Mouse (Mus musculus): Measurements from ENCODE around the gene Rdh16f1. TPM values are rescaled to one million over a fixed set of nuclear protein-coding genes. Genes with fewer than 3 reads are reported as not detected.
"Not testable (repeated sequence)": the region's sequence is repeated elsewhere in the genome, so short reads cannot be mapped to it uniquely, and the experiment has no call there.

The Rdh16f1 gene
- polyA plus RNA-seq, 1 experiment from 2014 or later, result 0.17 TPM

- H3K36me3 ChIP-seq (replicated peaks); H3K27me3 ChIP-seq; H3K4me1 ChIP-seq (replicated peaks); ATAC-seq (ENCODE audit: insufficient read depth); H3K4me2 ChIP-seq; H3K9ac ChIP-seq; H3K27ac ChIP-seq (replicated peaks); H3K4me3 ChIP-seq (replicated peaks); H3K9me3 ChIP-seq (replicated peaks): not testable (repeated sequence)
- WGBS (ENCODE audit: insufficient replicate concordance), result 74% methylated on average over 17 of the region's 17 CpGs
These were observed 22.7 kb downstream of the Rdh16f1 start for GRCm38 (mm10) chr10:127782321-127782720.

- not testable (repeated sequence) for ATAC-seq (ENCODE audit: insufficient read depth)
These were observed 25.8 kb downstream of the Rdh16f1 start for GRCm38 (mm10) chr10:127785411-127785810.

GRCm38 (mm10) chr10:127799295-127799694 lies 39.7 kb downstream of the Rdh16f1 start:
- Histone ChIP-seq H3K9me3 (replicated peaks) (no peaks in the 10 kb centered on the region), H3K4me3 (replicated peaks) (no peak overlapping the region), H3K4me2 (no peak overlapping the region), H3K4me1 (replicated peaks) (no peaks in the 10 kb centered on the region), H3K27me3 (no peaks in the 10 kb centered on the region), H3K36me3 (replicated peaks) (no peaks in the 10 kb centered on the region), H3K9ac (no peak overlapping the region), H3K27ac (replicated peaks) (no peak overlapping the region)
- 32% methylated on average over 1 of the region's 1 CpGs for WGBS (ENCODE audit: insufficient replicate concordance)
- no peak for ATAC-seq (ENCODE audit: insufficient read depth)

More at GRCm38 (mm10) chr10:127785411-127785810, 25.8 kb downstream of the Rdh16f1 start:
- H3K9me3 ChIP-seq (replicated peaks); H3K4me1 ChIP-seq (replicated peaks); H3K4me2 ChIP-seq; H3K4me3 ChIP-seq (replicated peaks); H3K27me3 ChIP-seq; H3K36me3 ChIP-seq (replicated peaks); H3K27ac ChIP-seq (replicated peaks); H3K9ac ChIP-seq: not testable (repeated sequence)
- 56% methylated on average over 1 of the region's 1 CpGs for WGBS (ENCODE audit: insufficient replicate concordance)

- no peaks in the 10 kb centered on the region for H3K36me3 ChIP-seq (replicated peaks)
- WGBS (ENCODE audit: insufficient replicate concordance), result 68% methylated on average over 6 of the region's 6 CpGs
- no peaks in the 10 kb centered on the region for H3K9me3 ChIP-seq (replicated peaks)
- no peak within 1 kb of the TSS for H3K27ac ChIP-seq (replicated peaks)
- no peak within 1 kb of the TSS for H3K9ac ChIP-seq
- H3K4me2 ChIP-seq, result no peak within 1 kb of the TSS
- no peak for ATAC-seq (ENCODE audit: insufficient read depth)
- H3K4me3 ChIP-seq (replicated peaks), result no peak within 1 kb of the TSS
- H3K4me1 ChIP-seq (replicated peaks), result no peaks in the 10 kb centered on the region
- H3K27me3 ChIP-seq, result no peaks in the 10 kb centered on the region
These were observed 41.3 kb downstream of the Rdh16f1 start, which contains the start of gene Rdh16 for GRCm38 (mm10) chr10:127800891-127801290. Gene Rdh16 (plus strand): TSS chr10:127801152.

GRCm38 (mm10) chr10:127801612-127802011 lies 42.0 kb downstream of the Rdh16f1 start:
- no peak for ATAC-seq (ENCODE audit: insufficient read depth)
- Histone ChIP-seq H3K27me3 (no peaks in the 10 kb centered on the region), H3K27ac (replicated peaks) (no peak overlapping the region), H3K9ac (no peak overlapping the region), H3K4me1 (replicated peaks) (no peaks in the 10 kb centered on the region), H3K9me3 (replicated peaks) (no peaks in the 10 kb centered on the region), H3K4me2 (no peak overlapping the region), H3K4me3 (replicated peaks) (no peak overlapping the region), H3K36me3 (replicated peaks) (no peaks in the 10 kb centered on the region)
- 65% methylated on average over 2 of the region's 2 CpGs for WGBS (ENCODE audit: insufficient replicate concordance)

- Histone ChIP-seq H3K27me3 (no peaks in the 10 kb centered on the region), H3K4me3 (replicated peaks) (no peak overlapping the region), H3K36me3 (replicated peaks) (no peaks in the 10 kb centered on the region), H3K4me2 (no peak overlapping the region), H3K4me1 (replicated peaks) (no peaks in the 10 kb centered on the region), H3K9ac (no peak overlapping the region), H3K27ac (replicated peaks) (no peak overlapping the region), H3K9me3 (replicated peaks) (no peaks in the 10 kb centered on the region)
- ATAC-seq (ENCODE audit: insufficient read depth), result no peak
- 43% methylated on average over 5 of the region's 5 CpGs for WGBS (ENCODE audit: insufficient replicate concordance)
These were observed 42.6 kb downstream of the Rdh16f1 start for GRCm38 (mm10) chr10:127802236-127802635.

- ATAC-seq (ENCODE audit: insufficient read depth), result no peak
- Histone ChIP-seq H3K9me3 (replicated peaks) (no peaks in the 10 kb centered on the region), H3K4me3 (replicated peaks) (no peak overlapping the region), H3K9ac (no peak overlapping the region), H3K4me1 (replicated peaks) (no peaks in the 10 kb centered on the region), H3K27ac (replicated peaks) (no peak overlapping the region), H3K36me3 (replicated peaks) (no peaks in the 10 kb centered on the region), H3K4me2 (no peak overlapping the region), H3K27me3 (no peaks in the 10 kb centered on the region)
- WGBS (ENCODE audit: insufficient replicate concordance), result 56% methylated on average over 7 of the region's 7 CpGs
These were observed 44.8 kb downstream of the Rdh16f1 start for GRCm38 (mm10) chr10:127804416-127804815.

GRCm38 (mm10) chr10:127815888-127816287 lies 56.3 kb downstream of the Rdh16f1 start:
- no peak overlapping the region for H3K27ac ChIP-seq (replicated peaks)
- H3K36me3 ChIP-seq (replicated peaks), result no peaks in the 10 kb centered on the region
- no peaks in the 10 kb centered on the region for H3K4me1 ChIP-seq (replicated peaks)
- no peaks in the 10 kb centered on the region for H3K27me3 ChIP-seq
- 0 out of 2 replicates have a peak, but pooled peaks cover under 1% of the 10 kb centered on the region for H3K9me3 ChIP-seq (replicated peaks)
- no peak overlapping the region for H3K9ac ChIP-seq
- no peak overlapping the region for H3K4me3 ChIP-seq (replicated peaks)
- ATAC-seq (ENCODE audit: insufficient read depth), result no peak
- no peak overlapping the region for H3K4me2 ChIP-seq

GRCm38 (mm10) chr10:127817268-127817910 lies 57.8 kb downstream of the Rdh16f1 start:
- not testable (repeated sequence) for H3K27me3 ChIP-seq; H3K27ac ChIP-seq (replicated peaks); H3K36me3 ChIP-seq (replicated peaks); H3K9me3 ChIP-seq (replicated peaks); ATAC-seq (ENCODE audit: insufficient read depth); H3K4me1 ChIP-seq (replicated peaks); H3K9ac ChIP-seq; H3K4me2 ChIP-seq; H3K4me3 ChIP-seq (replicated peaks)
- 51% methylated on average over 4 of the region's 4 CpGs for WGBS (ENCODE audit: insufficient replicate concordance)

- not testable (repeated sequence) for ATAC-seq (ENCODE audit: insufficient read depth); H3K4me2 ChIP-seq; H3K4me3 ChIP-seq (replicated peaks); H3K27me3 ChIP-seq; H3K27ac ChIP-seq (replicated peaks); H3K4me1 ChIP-seq (replicated peaks); H3K36me3 ChIP-seq (replicated peaks); H3K9ac ChIP-seq; H3K9me3 ChIP-seq (replicated peaks)
- WGBS (ENCODE audit: insufficient replicate concordance), result 57% methylated on average over 2 of the region's 2 CpGs
These were observed 62.2 kb downstream of the Rdh16f1 start for GRCm38 (mm10) chr10:127821806-127822205.

- H3K27ac ChIP-seq (replicated peaks), result no peak overlapping the region
- no peak overlapping the region for H3K4me3 ChIP-seq (replicated peaks)
- H3K4me1 ChIP-seq (replicated peaks), result no peaks in the 10 kb centered on the region
- no peak for ATAC-seq (ENCODE audit: insufficient read depth)
- 46% methylated on average over 6 of the region's 6 CpGs for WGBS (ENCODE audit: insufficient replicate concordance)
- 0 out of 2 replicates have a peak, but pooled peaks cover 2% of the 10 kb centered on the region for H3K9me3 ChIP-seq (replicated peaks)
- no peaks in the 10 kb centered on the region for H3K36me3 ChIP-seq (replicated peaks)
- H3K9ac ChIP-seq, result no peak overlapping the region
- H3K4me2 ChIP-seq, result no peak overlapping the region
- H3K27me3 ChIP-seq, result no peaks in the 10 kb centered on the region
These were observed 65.8 kb downstream of the Rdh16f1 start for GRCm38 (mm10) chr10:127825386-127825785.

- no peaks in the 10 kb centered on the region for H3K9me3 ChIP-seq (replicated peaks)
- no peak overlapping the region for H3K4me2 ChIP-seq
- H3K4me1 ChIP-seq (replicated peaks), result no peaks in the 10 kb centered on the region
- 49% methylated on average over 3 of the region's 3 CpGs for WGBS (ENCODE audit: insufficient replicate concordance)
- H3K9ac ChIP-seq, result no peak overlapping the region
- H3K36me3 ChIP-seq (replicated peaks), result no peaks in the 10 kb centered on the region
- no peak overlapping the region for H3K4me3 ChIP-seq (replicated peaks)
- no peak overlapping the region for H3K27ac ChIP-seq (replicated peaks)
- H3K27me3 ChIP-seq, result no peaks in the 10 kb centered on the region
- ATAC-seq (ENCODE audit: insufficient read depth), result no peak
These were observed 69.5 kb downstream of the Rdh16f1 start for GRCm38 (mm10) chr10:127829121-127829520.
